Mouse (Mus musculus): ENCODE results near the gene Txnrd1.

The Txnrd1 gene

GRCm38 (mm10) chr10:82910198-82910597 is 76.4 kb downstream of the Txnrd1 start:
- no peak for DNase-seq (ENCODE audit: extremely low spot score, low read depth, low spot score)

DNA sequence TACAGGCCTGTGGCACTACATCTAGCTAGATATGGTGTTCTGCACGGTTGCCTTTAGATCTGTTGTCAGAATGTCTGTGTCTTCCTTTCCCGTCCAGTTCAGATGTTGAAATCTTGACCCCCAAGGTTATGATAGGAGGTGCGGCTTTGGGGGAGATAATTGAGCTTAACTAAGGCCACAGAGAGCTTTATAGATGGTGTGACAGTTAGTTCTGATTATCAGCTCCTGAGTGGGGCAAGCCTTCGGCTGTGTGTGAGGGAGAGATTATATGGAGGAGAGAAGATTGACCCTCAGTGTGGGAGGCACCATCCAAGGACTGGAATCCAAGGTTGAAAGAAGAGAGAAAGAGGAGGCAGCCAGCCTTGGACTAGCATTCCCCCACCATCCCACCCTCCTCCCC is 79.5 kb downstream of the Txnrd1 start:
- DNase-seq (ENCODE audit: extremely low spot score, low read depth, low spot score), result no peak

DNA sequence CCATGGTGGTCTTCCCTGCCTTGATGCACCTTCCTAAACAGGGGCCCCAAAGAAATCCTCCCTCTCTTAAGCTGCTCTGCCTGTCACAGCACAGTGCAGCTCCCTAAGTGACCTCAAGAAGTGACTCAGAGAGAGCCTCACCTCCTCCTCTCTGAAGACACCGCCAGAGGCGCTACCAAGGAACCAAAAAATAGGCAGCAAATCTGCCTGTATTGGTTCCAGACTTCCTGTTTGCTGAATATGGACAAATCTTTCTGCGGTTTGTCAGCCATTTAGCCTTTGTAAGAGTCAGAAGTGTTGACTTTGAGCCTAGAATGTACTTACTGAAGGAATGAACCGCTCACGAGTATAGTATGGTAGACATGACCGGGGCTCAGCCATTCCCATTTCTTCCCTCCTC is 80.0 kb downstream of the Txnrd1 start:
- no peak for DNase-seq (ENCODE audit: extremely low spot score, low read depth, low spot score)

DNA sequence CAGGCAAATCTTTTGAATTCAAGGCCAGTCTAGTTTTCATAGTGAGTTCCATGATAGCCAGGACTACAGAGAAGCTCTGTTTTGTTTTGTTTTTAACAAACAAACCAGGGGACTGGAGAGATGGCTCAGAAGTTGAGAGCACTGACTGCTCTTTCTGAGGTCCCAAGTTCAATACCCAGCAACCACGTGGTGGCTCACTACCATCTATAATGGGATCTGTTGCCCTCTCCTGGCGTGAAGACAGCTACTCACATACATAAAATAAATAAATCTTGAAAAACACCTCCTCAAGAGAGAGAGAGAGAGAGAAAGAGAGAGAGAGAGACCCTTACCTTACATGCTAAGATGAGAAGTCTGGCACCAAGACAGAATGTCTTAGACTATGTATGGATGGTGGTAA is 84.9 kb downstream of the Txnrd1 start:
- DNase-seq (ENCODE audit: extremely low spot score, low read depth, low spot score), result no peak

GRCm38 (mm10) chr10:82919404-82919980 is 85.7 kb downstream of the Txnrd1 start:
- DNase-seq (ENCODE audit: extremely low spot score, low read depth, low spot score), result no peak

GRCm38 (mm10) chr10:82923547-82923946 is 89.8 kb downstream of the Txnrd1 start:
- no peak for DNase-seq (ENCODE audit: extremely low spot score, low read depth, low spot score)

GRCm38 (mm10) chr10:82924750-82925149 is 91.0 kb downstream of the Txnrd1 start:
- DNase-seq (ENCODE audit: extremely low spot score, low read depth, low spot score), result no peak

DNA sequence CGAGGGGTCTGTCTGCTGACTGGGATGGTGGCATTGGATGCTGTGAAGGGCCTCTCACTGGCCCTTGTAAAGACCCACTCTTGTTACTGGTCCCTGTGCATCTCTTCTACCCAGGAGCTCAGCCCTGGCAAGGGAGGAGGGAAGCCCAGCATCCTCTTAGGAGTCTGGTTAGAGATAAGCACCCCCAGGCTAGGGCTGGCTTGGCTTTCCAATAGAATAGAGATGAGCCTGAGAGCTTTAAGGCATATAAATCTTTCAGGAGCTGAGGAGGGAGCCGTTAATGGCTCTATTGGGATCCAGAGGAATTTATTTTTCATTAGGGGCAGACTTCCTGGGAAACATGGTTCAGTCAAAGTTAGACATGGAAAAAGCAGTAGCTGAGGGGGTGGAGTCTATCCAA is 91.9 kb downstream of the Txnrd1 start:
- DNase-seq (ENCODE audit: extremely low spot score, low read depth, low spot score), result no peak

- DNase-seq (ENCODE audit: extremely low spot score, low read depth, low spot score), result no peak
Measured at GRCm38 (mm10) chr10:82935018-82935633, 101.4 kb downstream of the Txnrd1 start.

GRCm38 (mm10) chr10:82935774-82936173 is 102.0 kb downstream of the Txnrd1 start:
- DNase-seq (ENCODE audit: extremely low spot score, low read depth, low spot score), result no peak
